Mouse (Mus musculus) fat pad, adult 2 months (tissue): ENCODE data around the gene Eif3i.

Source experiments
- DNase-seq: peaks from one replicate; pipeline ENCODE4 v3.0.0-alpha.2; 2011; ENCODE audit warnings: low read depth, low spot score; ENCODE audit errors: extremely low read depth

The Eif3i gene

GRCm38 (mm10) chr4:129544106-129544505 is 56.3 kb downstream of the Eif3i start:
- DNase-seq: no peak

- DNase-seq: peak; percentile 63
These were observed 57.8 kb downstream of the Eif3i start, which contains the start of gene Hdac1 for GRCm38 (mm10) chr4:129542592-129543141. Gene Hdac1 (minus strand): TSS chr4:129542713.
